Mouse (Mus musculus) heart, embryonic 15.5 days (tissue): ENCODE data around the gene Pphln1. TPM values are rescaled to one million over a fixed set of nuclear protein-coding genes. Genes with fewer than 3 reads are reported as not detected.

Experiments used
- ATAC-seq: fragments of 200-750 bp; cut with Nextera tagmentation; replicated peaks from 2 replicates; pipeline ENCODE4 v1.8.0; 2017; ENCODE audit warnings: low read depth, moderate TSS enrichment; ENCODE audit not compliant: insufficient number of reproducible peaks, insufficient read depth, low FRiP score
- H3K27ac ChIP-seq: fragments of 300-500 bp; sonication (generic); 2 replicates; pipeline ENCODE4 v1.5.1; 2015; ENCODE audit warnings: mild to moderate bottlenecking, inconsistent platforms
- H3K27me3 ChIP-seq: fragments of 300-500 bp; sonication (generic); 2 replicates; pipeline ENCODE4 v1.6.1; 2015; ENCODE audit warnings: inconsistent platforms
- H3K36me3 ChIP-seq: fragments of 300-500 bp; sonication (generic); 2 replicates; pipeline ENCODE4 v1.6.1; 2015; ENCODE audit warnings: mild to moderate bottlenecking, inconsistent platforms
- H3K4me1 ChIP-seq: fragments of 300-500 bp; sonication (generic); replicated peaks from 2 replicates; pipeline ENCODE4 v1.6.1; 2015; ENCODE audit warnings: inconsistent platforms
- H3K4me2 ChIP-seq: fragments of 300-500 bp; sonication (generic); 2 replicates; pipeline ENCODE4 v1.6.1; 2015; ENCODE audit warnings: inconsistent platforms, mild to moderate bottlenecking, moderate library complexity
- H3K4me3 ChIP-seq: fragments of 300-500 bp; sonication (generic); 2 replicates; pipeline ENCODE4 v1.5.1; 2015; ENCODE audit warnings: mild to moderate bottlenecking, inconsistent platforms
- H3K9ac ChIP-seq: fragments of 300-500 bp; sonication (generic); 2 replicates; pipeline ENCODE4 v1.6.1; 2015; ENCODE audit warnings: mild to moderate bottlenecking, inconsistent platforms
- H3K9me3 ChIP-seq: fragments of 300-500 bp; sonication (generic); replicated peaks from 2 replicates; pipeline ENCODE4 v1.6.1; 2016; ENCODE audit warnings: inconsistent platforms
- WGBS: fragments of 180-500 bp; shearing (Covaris S2); methylation state at CpG from one replicate; pipeline ENCODE4 v1.1.7; 2015; ENCODE audit warnings: mixed read lengths; 5-methylcytosine and 5-hydroxymethylcytosine counted together
- polyA plus RNA-seq: library from polyadenylated mRNA; unstranded; fragments of >200 nt; fragmentation: Nextera tagmentation; extraction: Ambion mirVana; gene quantifications from 2 replicates; pipeline ENCODE4 v1.2.1, GENCODE M21; 2015

Pphln1 gene
- polyA plus RNA-seq, 1 experiment from 2014 or later, result 31.9 TPM

- no peak for ATAC-seq
- Histone ChIP-seq H3K9ac (no peak overlapping the region), H3K4me3 (no peak overlapping the region), H3K36me3 (peaks cover 95% of the 10 kb centered on the region), H3K4me1 (no peaks in the 10 kb centered on the region), H3K27me3 (no peaks in the 10 kb centered on the region), H3K4me2 (no peak overlapping the region), H3K27ac (no peak overlapping the region), H3K9me3 (no peaks in the 10 kb centered on the region)
- 92% methylated on average over 35 of the region's 35 CpGs for WGBS
Observed at GRCm38 (mm10) chr15:93503201-93503745, 105.1 kb downstream of the Pphln1 start.

- WGBS, result 89% methylated on average over 17 of the region's 17 CpGs
- no peak overlapping the region for H3K9ac ChIP-seq
- no peaks in the 10 kb centered on the region for H3K4me1 ChIP-seq
- no peak for ATAC-seq
- no peak overlapping the region for H3K4me3 ChIP-seq
- H3K27me3 ChIP-seq, result no peaks in the 10 kb centered on the region
- no peak overlapping the region for H3K27ac ChIP-seq
- H3K9me3 ChIP-seq, result no peaks in the 10 kb centered on the region
- peaks cover 91% of the 10 kb centered on the region for H3K36me3 ChIP-seq
- H3K4me2 ChIP-seq, result no peak overlapping the region
Observed at GRCm38 (mm10) chr15:93504808-93505207, 106.7 kb downstream of the Pphln1 start.

- Histone ChIP-seq H3K27me3 (no peaks in the 10 kb centered on the region), H3K4me2 (no peak overlapping the region), H3K36me3 (peaks cover 45% of the 10 kb centered on the region), H3K27ac (no peak overlapping the region), H3K9me3 (no peaks in the 10 kb centered on the region), H3K9ac (no peak overlapping the region), H3K4me3 (no peak overlapping the region), H3K4me1 (peaks cover 44% of the 10 kb centered on the region)
- ATAC-seq, result no peak
- 52% methylated on average over 12 of the region's 12 CpGs for WGBS
Observed at GRCm38 (mm10) chr15:93510690-93511336, 112.7 kb downstream of the Pphln1 start.

- 40% methylated on average over 9 of the region's 9 CpGs for WGBS
- H3K27ac ChIP-seq, result 0 out of 2 replicates have a peak overlapping the region, but pooled peaks have one; percentile 7
- H3K36me3 ChIP-seq, result peaks cover 33% of the 10 kb centered on the region
- no peak overlapping the region for H3K4me3 ChIP-seq
- no peak overlapping the region for H3K9ac ChIP-seq
- H3K4me2 ChIP-seq, result no peak overlapping the region
- H3K9me3 ChIP-seq, result no peaks in the 10 kb centered on the region
- ATAC-seq, result no peak
- H3K27me3 ChIP-seq, result no peaks in the 10 kb centered on the region
- H3K4me1 ChIP-seq, result peaks cover 55% of the 10 kb centered on the region
Observed at GRCm38 (mm10) chr15:93512437-93512836, 114.3 kb downstream of the Pphln1 start.

- ATAC-seq, result no peak
- 14% methylated on average over 10 of the region's 10 CpGs for WGBS
- no peaks in the 10 kb centered on the region for H3K27me3 ChIP-seq
- H3K4me3 ChIP-seq, result peak overlapping the region; percentile 8; the same call in 1 of the 2 replicates
- no peaks in the 10 kb centered on the region for H3K9me3 ChIP-seq
- peaks cover 18% of the 10 kb centered on the region for H3K36me3 ChIP-seq
- peak overlapping the region; percentile 49 for H3K4me2 ChIP-seq
- no peak overlapping the region for H3K27ac ChIP-seq
- H3K9ac ChIP-seq, result no peak overlapping the region
- peaks cover 55% of the 10 kb centered on the region for H3K4me1 ChIP-seq
Observed at GRCm38 (mm10) chr15:93513939-93514341, 115.8 kb downstream of the Pphln1 start.

- no peak overlapping the region for H3K4me3 ChIP-seq
- H3K27me3 ChIP-seq, result no peaks in the 10 kb centered on the region
- peaks cover 56% of the 10 kb centered on the region for H3K4me1 ChIP-seq
- no peak overlapping the region for H3K9ac ChIP-seq
- H3K9me3 ChIP-seq, result no peaks in the 10 kb centered on the region
- 59% methylated on average over 9 of the region's 9 CpGs for WGBS
- H3K4me2 ChIP-seq, result 0 out of 2 replicates have a peak overlapping the region, but pooled peaks have one; percentile 24
- peaks cover 11% of the 10 kb centered on the region for H3K36me3 ChIP-seq
- ATAC-seq, result no peak
- H3K27ac ChIP-seq, result no peak overlapping the region; the same call in 1 of the 2 replicates
Observed at GRCm38 (mm10) chr15:93515316-93515715, 117.2 kb downstream of the Pphln1 start.

GRCm38 (mm10) chr15:93517022-93517565 lies 118.9 kb downstream of the Pphln1 start:
- ATAC-seq, result no peak
- Histone ChIP-seq H3K9me3 (no peaks in the 10 kb centered on the region), H3K4me1 (peaks cover 66% of the 10 kb centered on the region), H3K4me3 (peak overlapping the region; percentile 80), H3K27ac (peak overlapping the region; percentile 98), H3K9ac (no peak overlapping the region), H3K36me3 (no peaks in the 10 kb centered on the region), H3K27me3 (no peaks in the 10 kb centered on the region), H3K4me2 (peak overlapping the region; percentile 66)
- 68% methylated on average over 11 of the region's 11 CpGs for WGBS

GRCm38 (mm10) chr15:93518143-93518902 lies 120.2 kb downstream of the Pphln1 start:
- no peaks in the 10 kb centered on the region for H3K27me3 ChIP-seq
- peaks cover 67% of the 10 kb centered on the region for H3K4me1 ChIP-seq
- no peaks in the 10 kb centered on the region for H3K36me3 ChIP-seq
- H3K9ac ChIP-seq, result peak overlapping the region; percentile 88
- peak overlapping the region; percentile 66 for H3K4me2 ChIP-seq
- H3K4me3 ChIP-seq, result peak overlapping the region; percentile 80
- H3K9me3 ChIP-seq, result no peaks in the 10 kb centered on the region
- ATAC-seq, result no peak
- peak overlapping the region; percentile 98 for H3K27ac ChIP-seq
- 1% methylated on average over 23 of the region's 23 CpGs for WGBS

- H3K4me1 ChIP-seq, result peaks cover 66% of the 10 kb centered on the region
- no peaks in the 10 kb centered on the region for H3K27me3 ChIP-seq
- H3K27ac ChIP-seq, result peak overlapping the region; percentile 98
Observed at GRCm38 (mm10) chr15:93518941-93519835, 121.0 kb downstream of the Pphln1 start.

GRCm38 (mm10) chr15:93519836-93520826 lies 122.0 kb downstream of the Pphln1 start:
- Histone ChIP-seq H3K36me3 (no peaks in the 10 kb centered on the region), H3K9me3 (no peaks in the 10 kb centered on the region), H3K9ac (peak overlapping the region; percentile 88), H3K27ac (peak overlapping the region; percentile 98), H3K4me2 (peak overlapping the region; percentile 66), H3K4me1 (peaks cover 66% of the 10 kb centered on the region), H3K4me3 (peak overlapping the region; percentile 80), H3K27me3 (no peaks in the 10 kb centered on the region)
- 6% methylated on average over 17 of the region's 17 CpGs for WGBS
- ATAC-seq, result 0 out of 2 replicates have a peak, but pooled peaks have one; percentile 43

More at GRCm38 (mm10) chr15:93518941-93519835, 121.0 kb downstream of the Pphln1 start:
- H3K9ac ChIP-seq, result peak overlapping the region; percentile 88
- H3K4me3 ChIP-seq, result peak overlapping the region; percentile 80
- WGBS, result under 1% methylated on average over 85 of the region's 85 CpGs
- peak; percentile 84 for ATAC-seq
- H3K36me3 ChIP-seq, result no peaks in the 10 kb centered on the region
- H3K9me3 ChIP-seq, result no peaks in the 10 kb centered on the region
- H3K4me2 ChIP-seq, result peak overlapping the region; percentile 66
